Mouse (Mus musculus) CH12.LX (cell line): ENCODE results near the gene Nxph1. TPM values are rescaled to one million over a fixed set of nuclear protein-coding genes. Genes with fewer than 3 reads are reported as not detected.

Source experiments
- DNase-seq: peaks from one replicate; pipeline ENCODE4 v3.0.0-alpha.2; 2013; ENCODE audit errors: extremely low read depth
- H3K27ac ChIP-seq: 2 replicates; pipeline ENCODE4 v1.5.1; 2012; ENCODE audit warnings: low read depth, mild to moderate bottlenecking, control low read depth, moderate library complexity; ENCODE audit not compliant: insufficient read depth
- H3K27me3 ChIP-seq: replicated peaks from 2 replicates; pipeline ENCODE3; 2012; ENCODE audit warnings: inconsistent platforms
- H3K36me3 ChIP-seq, 2 experiments: replicated peaks in 1 of 2; 2 replicates each; pipeline versions ENCODE3 to v1.6.1; 2012; ENCODE audit warnings: inconsistent platforms in 1 of 2, low read length in 1 of 2, mild to moderate bottlenecking in 1 of 2, mixed read lengths in 1 of 2, moderate library complexity in 1 of 2; ENCODE audit not compliant: control insufficient read depth in 1 of 2, insufficient read depth in 1 of 2
- H3K4me1 ChIP-seq, 2 experiments: 2 replicates each; pipeline ENCODE4 v1.6.1; 2012; ENCODE audit warnings: inconsistent platforms in 1 of 2, moderate library complexity in 1 of 2; ENCODE audit not compliant: insufficient read depth in 2 of 2, control insufficient read depth in 1 of 2
- H3K4me2 ChIP-seq: 2 replicates; pipeline ENCODE4 v1.6.1; 2012; ENCODE audit warnings: low read depth, mild to moderate bottlenecking, control low read depth; ENCODE audit not compliant: poor library complexity, insufficient read depth, severe bottlenecking
- H3K4me3 ChIP-seq, 3 experiments: fragments of 150-350 bp in 1 of 3; sonication (generic) in 1 of 3; replicated peaks in 1 of 3; 2 replicates each; pipeline versions ENCODE3 to v1.5.1; 2011 to 2012; ENCODE audit warnings: low read depth in 2 of 3, low read length in 2 of 3, mild to moderate bottlenecking in 2 of 3, moderate library complexity in 2 of 3, control low read depth in 1 of 3, improper control_type of control experiment in 1 of 3, inconsistent platforms in 1 of 3, mixed read lengths in 1 of 3; ENCODE audit not compliant: poor library complexity in 1 of 3
- H3K79me2 ChIP-seq: replicated peaks from 2 replicates; pipeline ENCODE4 v1.6.1; 2012; ENCODE audit warnings: mild to moderate bottlenecking, moderate library complexity; ENCODE audit not compliant: control insufficient read depth, poor library complexity, insufficient read depth, severe bottlenecking; ENCODE audit errors: extremely low read depth
- H3K9ac ChIP-seq: 2 replicates; pipeline ENCODE4 v1.6.1; 2012; ENCODE audit warnings: low read depth, mild to moderate bottlenecking, control low read depth, moderate library complexity; ENCODE audit not compliant: insufficient read depth
- H3K9me3 ChIP-seq: replicated peaks from 2 replicates; pipeline ENCODE3; 2012; ENCODE audit warnings: low read length, inconsistent platforms, mixed read lengths
- BHLHE40 ChIP-seq: IDR thresholded peaks from 2 replicates; pipeline ENCODE4 v1.6.1; 2011; ENCODE audit warnings: mild to moderate bottlenecking, low read depth, low read length, improper control_type of control experiment
- CHD2 ChIP-seq: IDR thresholded peaks from 2 replicates; pipeline ENCODE4 v1.6.1; 2011; ENCODE audit warnings: low read length, improper control_type of control experiment
- CTCF ChIP-seq, 2 experiments: IDR thresholded peaks in 1 of 2; conservative IDR thresholded peaks in 1 of 2; 2 replicates each; pipeline ENCODE4 v1.5.1; 2011 to 2012; ENCODE audit warnings: low read depth in 2 of 2, low read length in 2 of 2, improper control_type of control experiment in 1 of 2, inconsistent platforms in 1 of 2, mild to moderate bottlenecking in 1 of 2, moderate library complexity in 1 of 2
- E2F4 ChIP-seq: IDR thresholded peaks from 2 replicates; pipeline ENCODE4 v1.6.1; 2011; ENCODE audit warnings: low read depth, low read length, improper control_type of control experiment; ENCODE audit not compliant: insufficient replicate concordance
- ETS1 ChIP-seq: conservative IDR thresholded peaks from 2 replicates; pipeline ENCODE4 v1.6.1; 2012; ENCODE audit warnings: low read depth, mild to moderate bottlenecking, inconsistent platforms, low read length, improper control_type of control experiment, moderate library complexity
- HCFC1 ChIP-seq: IDR thresholded peaks from 2 replicates; pipeline ENCODE4 v1.6.1; 2012; ENCODE audit warnings: low read depth, mild to moderate bottlenecking, inconsistent platforms, low read length, improper control_type of control experiment
- KAT2A ChIP-seq: IDR thresholded peaks from 2 replicates; pipeline ENCODE4 v1.6.1; 2012; ENCODE audit warnings: low read length, improper control_type of control experiment, inconsistent platforms; ENCODE audit not compliant: insufficient replicate concordance
- MAFK ChIP-seq: IDR thresholded peaks from 2 replicates; pipeline ENCODE4 v1.6.1; 2011; ENCODE audit warnings: low read length, improper control_type of control experiment; ENCODE audit not compliant: insufficient replicate concordance
- MAX ChIP-seq: IDR thresholded peaks from 2 replicates; pipeline ENCODE4 v1.6.1; 2011; ENCODE audit warnings: low read length, improper control_type of control experiment
- MAZ ChIP-seq: IDR thresholded peaks from 2 replicates; pipeline ENCODE4 v1.6.1; 2012; ENCODE audit warnings: low read depth, mild to moderate bottlenecking, inconsistent platforms, low read length, improper control_type of control experiment, moderate library complexity
- MXI1 ChIP-seq: IDR thresholded peaks from 2 replicates; pipeline ENCODE4 v1.6.1; 2011; ENCODE audit warnings: mild to moderate bottlenecking, low read depth, low read length, improper control_type of control experiment
- NRF1 ChIP-seq: IDR thresholded peaks from 2 replicates; pipeline ENCODE4 v1.6.1; 2014; ENCODE audit warnings: low read depth, mild to moderate bottlenecking, inconsistent platforms, low read length, improper control_type of control experiment, moderate library complexity
- POLR2AphosphoS2 ChIP-seq: IDR thresholded peaks from 2 replicates; pipeline ENCODE4 v1.6.1; 2011; ENCODE audit warnings: low read depth, low read length, improper control_type of control experiment
- RAD21 ChIP-seq: IDR thresholded peaks from 2 replicates; pipeline ENCODE4 v1.6.1; 2011; ENCODE audit warnings: low read depth, mild to moderate bottlenecking, low read length, improper control_type of control experiment, moderate library complexity
- RCOR1 ChIP-seq: conservative IDR thresholded peaks from 2 replicates; pipeline ENCODE4 v1.6.1; 2012; ENCODE audit warnings: low read depth, mild to moderate bottlenecking, inconsistent platforms, low read length, improper control_type of control experiment
- TCF12 ChIP-seq: IDR thresholded peaks from 2 replicates; pipeline ENCODE4 v1.6.1; 2014; ENCODE audit warnings: low read depth, mild to moderate bottlenecking, inconsistent platforms, low read length, improper control_type of control experiment
- USF1 ChIP-seq: IDR thresholded peaks from 2 replicates; pipeline ENCODE4 v1.6.1; 2014; ENCODE audit warnings: low read depth, mild to moderate bottlenecking, inconsistent platforms, low read length, improper control_type of control experiment
- ZC3H11A ChIP-seq: IDR thresholded peaks from 2 replicates; pipeline ENCODE4 v1.6.1; 2012; ENCODE audit warnings: low read depth, mild to moderate bottlenecking, inconsistent platforms, low read length, improper control_type of control experiment
- ZKSCAN1 ChIP-seq: IDR thresholded peaks from 2 replicates; pipeline ENCODE4 v1.6.1; 2012; ENCODE audit warnings: low read depth, inconsistent platforms, low read length, improper control_type of control experiment, borderline replicate concordance
- dilution Hi-C: fragments of 300-500 bp; cut with MboI; formaldehyde crosslinking; loops from 2 replicates; pipeline ENCODE4 v1.14.3; 2020; ENCODE audit warnings: low sequenced_read_pairs; ENCODE audit not compliant: extremely low pct_unique_long_range_greater_than_20kb, extremely low pct_ligation_motif_present
- in situ Hi-C: fragments of 300-500 bp; cut with MboI; formaldehyde crosslinking; loops from 3 replicates; pipeline ENCODE4 v1.14.3; 2019; ENCODE audit warnings: low sequenced_read_pairs, low pct_ligation_motif_present, low pct_unique_long_range_greater_than_20kb, mixed read lengths
- polyA plus RNA-seq: library from polyadenylated mRNA; unstranded; fragments of >175 nt; gene quantifications from 2 replicates; pipeline ENCODE4 v1.2.1, GENCODE M21; 2012; ENCODE audit warnings: low read depth; ENCODE audit not compliant: insufficient read length
- total RNA-seq, 2 experiments: library from RNA; depleted of rRNA; stranded (reverse); fragments of 300-350 nt in 1 of 2; fragments of >200 nt in 1 of 2; gene quantifications; 2 replicates each; pipeline ENCODE4 v1.2.3; 2012 to 2014

The Nxph1 gene
- total and polyA plus RNA-seq, 3 experiments = not detected

DNA sequence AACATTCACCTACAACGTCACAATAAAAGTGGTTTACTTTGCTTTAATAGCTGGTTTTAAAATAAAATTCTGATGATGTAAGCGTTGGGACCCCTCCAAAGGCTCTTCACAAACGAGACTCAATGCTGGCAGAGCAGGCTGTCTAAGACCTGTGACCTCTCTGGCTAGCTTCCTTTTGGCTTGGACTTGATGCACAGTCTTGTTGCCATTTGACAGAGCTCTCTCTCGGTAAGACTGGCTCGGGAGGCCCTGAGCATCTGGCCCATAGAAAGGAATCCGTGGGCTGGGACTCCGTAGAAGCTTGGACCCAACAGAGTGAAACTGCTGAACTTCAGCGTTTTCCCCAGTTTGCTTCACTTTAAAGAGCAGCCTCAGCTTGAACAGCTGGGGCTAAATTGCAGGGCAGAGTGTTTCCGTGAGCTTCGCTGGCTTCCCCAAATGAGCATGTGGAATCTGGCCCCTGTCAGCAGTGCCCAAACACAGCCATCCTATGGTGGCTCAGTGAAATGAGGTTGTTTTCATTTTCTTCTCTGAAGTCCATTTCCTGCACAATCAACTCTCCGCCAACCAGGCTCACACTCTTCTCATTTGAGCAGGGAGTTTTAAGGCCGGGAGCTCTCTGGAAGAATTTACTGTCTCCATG lies 48.2 kb downstream of the Nxph1 start:
- no peak overlapping the region for H3K4me3 ChIP-seq
- in situ Hi-C loops = no loop called here
- H3K27me3 ChIP-seq = no peaks in the 10 kb centered on the region
- dilution Hi-C loops = no loop called here
- no peaks in the 10 kb centered on the region for H3K36me3 ChIP-seq
- no peak for DNase-seq
- peak overlapping the region; percentile 59 for H3K4me2 ChIP-seq
- no peaks in the 10 kb centered on the region for H3K79me2 ChIP-seq
- peaks cover 0 to 6% of the 10 kb centered on the region in 2 experiments; a peak in 1 of 4 replicates for H3K4me1 ChIP-seq
- H3K9ac ChIP-seq = peak overlapping the region; percentile 7; the same call in 1 of the 2 replicates
- no peaks in the 10 kb centered on the region for H3K9me3 ChIP-seq
- no peak overlapping the region for H3K27ac ChIP-seq
- TF ChIP-seq CHD2 (no peak), MXI1 (no peak), POLR2AphosphoS2 (no peak), MAX (0 out of 2 replicates have a peak, but pooled peaks have one; percentile 16), TCF12 (no peak)

DNA sequence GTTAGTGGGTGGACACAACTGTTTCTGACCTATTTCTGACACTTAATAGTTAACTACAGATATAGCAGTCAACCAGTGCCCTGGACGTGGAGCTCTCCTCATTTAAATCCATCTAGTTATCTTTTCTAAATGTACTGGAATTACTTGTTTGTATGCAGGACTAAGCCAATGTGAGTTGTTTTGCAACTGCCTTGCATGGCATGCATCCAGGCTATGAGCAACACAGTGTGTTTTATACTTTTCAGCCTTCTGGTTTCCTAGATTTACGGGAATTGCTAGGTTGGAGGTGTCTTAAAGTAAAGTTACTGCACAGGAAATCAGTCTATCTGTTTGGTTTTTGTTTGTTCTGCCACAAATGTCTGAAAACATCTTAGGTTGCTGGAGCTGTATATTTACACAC lies 49.1 kb downstream of the Nxph1 start:
- TF ChIP-seq HCFC1 (no peak), ETS1 (no peak), TCF12 (no peak), MAFK (no peak), CTCF (conservative IDR thresholded peaks at IDR 0.05 in 1 of 2, IDR thresholded peaks at IDR 0.05 in 1 of 2; ENCODE audit: low read depth in 2 of 2, low read length in 2 of 2) (no peak), RAD21 (no peak), BHLHE40 (no peak), MAZ (no peak), USF1 (no peak), KAT2A (no peak), MXI1 (no peak), ZKSCAN1 (no peak), ZC3H11A (no peak), MAX (no peak), POLR2AphosphoS2 (no peak), NRF1 (no peak), E2F4 (no peak), RCOR1 (no peak)
- H3K79me2 ChIP-seq = no peaks in the 10 kb centered on the region
- H3K4me1 ChIP-seq = peaks cover 0 to 6% of the 10 kb centered on the region in 2 experiments; a peak in 1 of 4 replicates
- no peaks in the 10 kb centered on the region for H3K27me3 ChIP-seq
- in situ Hi-C loops (no loop called here), dilution Hi-C loops (no loop called here)
- no peak overlapping the region for H3K4me2 ChIP-seq
- H3K27ac ChIP-seq = no peak overlapping the region
- no peak overlapping the region for H3K9ac ChIP-seq
- DNase-seq = no peak
- no peaks in the 10 kb centered on the region for H3K36me3 ChIP-seq
- no peak overlapping the region for H3K4me3 ChIP-seq
- H3K9me3 ChIP-seq = no peaks in the 10 kb centered on the region
